Mouse (Mus musculus) cerebellum, adult 18-20 months (tissue): ENCODE results near the gene Zfand2a.
A peak's percentile ranks its signal among the peaks of the same experiment; 100 is the strongest.

Experiments
- DNase-seq, 2 experiments: peaks; one replicate each; pipeline ENCODE4 v3.0.0; 2021

The Zfand2a gene

DNA sequence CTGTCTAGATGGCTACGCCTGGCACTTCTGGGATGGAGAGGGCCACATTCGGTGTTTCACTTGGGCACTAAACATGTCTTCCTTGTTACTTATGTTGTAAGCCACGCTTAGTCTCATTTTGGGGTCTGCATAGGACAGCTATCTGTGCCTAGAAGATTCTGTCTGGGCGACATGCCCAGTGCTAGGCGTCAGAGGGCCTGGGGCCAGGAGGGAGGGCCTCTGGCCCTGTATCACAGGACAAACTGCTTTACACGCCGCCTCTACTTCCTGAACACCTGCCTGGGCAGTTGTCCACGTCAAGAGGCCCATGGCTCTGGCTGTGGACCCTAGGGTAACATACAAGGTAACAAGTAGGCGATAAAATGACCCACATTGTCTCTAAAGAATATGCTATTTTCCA, 56.4 kb downstream of the Zfand2a start:
- DNase-seq = peak; percentile 29 to 39

- DNase-seq = no peak
These were observed 57.3 kb downstream of the Zfand2a start for GRCm38 (mm10) chr5:139427001-139427400.

- no peak for DNase-seq
These were observed 59.2 kb downstream of the Zfand2a start for GRCm38 (mm10) chr5:139425198-139425597.

DNA sequence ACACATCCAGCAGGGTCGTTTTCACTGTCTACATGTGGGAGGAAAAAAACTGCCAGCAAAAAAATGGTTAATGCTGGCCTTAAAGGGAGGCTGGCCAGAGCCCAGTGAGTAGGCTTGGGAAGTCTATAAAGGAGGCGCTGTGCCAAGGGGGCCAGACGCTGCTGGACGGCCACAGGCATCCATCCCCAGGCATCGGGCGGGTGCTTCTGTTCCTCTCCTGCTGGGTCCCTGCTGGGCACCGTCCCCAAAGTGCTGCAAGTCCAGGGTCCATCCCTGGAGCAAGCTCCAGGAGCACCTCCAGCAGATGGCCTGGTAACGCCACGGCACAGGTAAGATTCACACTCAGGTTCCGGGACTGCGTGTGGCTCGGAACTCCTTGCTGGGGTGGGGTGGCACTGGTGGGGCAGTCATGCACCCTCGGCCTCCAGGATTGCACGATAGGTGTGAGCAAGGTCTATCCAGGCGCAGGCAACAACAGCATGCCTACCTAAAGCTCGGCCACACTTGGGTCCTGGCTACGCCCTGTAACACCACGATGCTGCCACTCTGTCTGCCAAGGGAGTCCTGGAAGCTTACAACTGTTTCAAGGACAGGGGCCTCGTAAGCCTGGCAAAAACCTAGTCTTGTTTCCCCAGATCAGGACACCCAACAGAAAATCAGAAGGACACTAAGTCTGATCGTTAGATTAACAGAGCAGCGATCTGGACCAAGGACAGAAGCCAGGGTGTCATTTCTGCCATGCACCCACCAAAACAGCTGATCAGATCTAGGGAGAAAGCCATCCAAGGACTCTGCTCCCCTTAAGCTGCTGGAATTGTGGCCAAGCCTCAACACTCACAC, 61.1 kb downstream of the Zfand2a start, which contains the start of gene Gper1:
Gper1 (plus strand) TSS at position 126 of the 840 bp plus-strand sequence.
- DNase-seq = peak; percentile 58 to 59
